Mouse (Mus musculus) lung, postnatal 10 days (tissue): ENCODE data around the gene Olfr905.

Source experiments
- DNase-seq: peaks from one replicate; pipeline ENCODE4 v3.0.0; 2021

The Olfr905 gene

DNA sequence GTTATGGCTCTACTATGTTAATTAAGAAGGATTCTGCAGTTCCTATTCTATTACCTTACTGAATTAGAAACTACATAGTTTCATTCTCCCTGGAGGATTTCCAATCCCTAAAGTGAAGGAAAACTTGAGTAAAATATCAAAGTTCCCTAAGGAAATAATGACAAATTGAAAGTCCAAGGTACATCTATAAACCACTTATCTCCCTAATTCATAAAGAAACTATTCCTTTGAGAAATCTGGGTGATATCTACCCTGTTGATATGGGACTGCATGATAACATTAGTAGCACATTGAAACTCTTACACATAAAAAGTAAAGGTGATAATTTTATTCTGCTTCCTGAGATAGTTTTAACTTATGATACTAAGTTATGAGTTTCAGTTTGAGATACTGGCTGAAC is at the start of gene Olfr905:
Olfr905 (plus strand) TSS at position 301 of the 400 bp plus-strand sequence.
- DNase-seq, result no peak

DNA sequence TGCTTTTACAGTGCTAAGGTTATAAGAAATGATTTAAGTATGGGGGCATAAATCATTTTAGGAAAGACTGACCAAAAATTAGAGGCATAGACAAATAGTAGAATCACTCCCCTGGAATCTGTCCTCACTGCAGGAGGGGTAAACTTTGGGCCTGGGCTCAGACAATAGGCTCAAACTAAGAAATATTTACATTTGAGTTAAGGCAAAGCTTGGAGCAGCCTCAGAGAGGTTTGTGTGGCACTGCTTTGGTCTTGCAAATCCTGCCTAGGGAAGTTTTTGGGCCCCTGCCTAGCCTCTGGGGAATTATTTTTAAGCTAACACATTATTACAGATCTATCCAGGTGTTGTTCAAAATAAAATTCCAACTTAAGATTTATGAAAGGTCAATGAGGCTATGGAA is 47.1 kb upstream of the Olfr905 start:
- no peak for DNase-seq

DNA sequence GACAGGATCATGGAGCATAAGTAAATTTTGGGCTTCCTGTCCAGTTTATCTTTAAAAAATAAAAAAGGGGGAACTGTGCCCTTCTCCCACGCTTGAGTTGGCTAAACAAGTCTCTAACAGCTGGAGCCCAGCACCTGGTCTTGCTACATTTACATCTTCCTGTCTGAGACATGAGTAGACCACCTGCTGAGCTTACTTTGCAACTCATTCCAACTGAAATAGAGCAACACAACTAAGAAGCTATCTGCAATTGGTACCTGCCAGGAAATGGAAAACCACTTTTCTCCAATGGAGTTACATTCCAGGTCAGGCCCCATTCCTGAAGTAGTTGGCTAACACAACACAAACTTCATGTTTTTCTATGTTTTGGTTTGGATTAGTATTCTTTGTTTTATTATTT is 43.9 kb upstream of the Olfr905 start:
- no peak for DNase-seq

DNA sequence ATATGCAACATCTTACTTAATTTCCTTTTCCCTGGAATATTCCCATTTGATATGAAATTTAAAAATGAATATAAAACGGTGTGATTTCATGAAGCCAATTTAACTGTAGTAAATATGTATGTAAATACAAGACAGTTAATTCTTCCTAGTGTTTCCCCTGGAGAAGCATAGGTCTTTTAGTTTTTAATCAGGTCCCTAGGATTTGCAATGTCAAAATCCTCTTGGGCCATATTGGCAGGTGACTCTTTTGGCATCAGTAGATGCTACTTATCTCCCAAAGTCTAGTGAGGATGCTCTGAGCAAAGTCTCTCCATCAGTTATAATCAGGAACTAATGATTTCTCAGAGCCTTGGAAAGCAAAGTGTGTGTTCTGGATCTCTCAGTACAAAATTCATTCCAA is 41.8 kb upstream of the Olfr905 start, which contains the start of gene Olfr901:
Olfr901 (plus strand) TSS at position 301 of the 400 bp plus-strand sequence.
- DNase-seq, result no peak

DNA sequence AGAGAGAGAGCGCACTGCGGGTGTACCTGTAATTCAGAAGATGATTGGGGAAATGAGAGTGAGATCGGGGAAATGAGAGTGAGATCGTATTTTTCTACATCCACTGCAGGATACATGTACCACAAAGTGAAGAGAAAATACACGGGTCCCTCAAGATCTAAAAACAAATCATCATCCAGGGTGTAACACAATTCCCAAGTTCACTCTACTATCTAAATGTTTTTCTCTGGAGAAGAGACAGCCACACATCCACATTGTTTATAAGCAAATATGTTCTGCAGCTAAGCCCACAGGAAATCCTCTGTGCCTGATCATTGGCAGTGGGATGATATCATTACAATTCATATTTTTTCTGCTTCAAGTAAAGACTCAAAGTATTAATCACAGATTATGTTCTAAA is 23.6 kb upstream of the Olfr905 start, which contains the start of gene Olfr902:
Olfr902 (plus strand) TSS at position 301 of the 400 bp plus-strand sequence.
- DNase-seq, result no peak

DNA sequence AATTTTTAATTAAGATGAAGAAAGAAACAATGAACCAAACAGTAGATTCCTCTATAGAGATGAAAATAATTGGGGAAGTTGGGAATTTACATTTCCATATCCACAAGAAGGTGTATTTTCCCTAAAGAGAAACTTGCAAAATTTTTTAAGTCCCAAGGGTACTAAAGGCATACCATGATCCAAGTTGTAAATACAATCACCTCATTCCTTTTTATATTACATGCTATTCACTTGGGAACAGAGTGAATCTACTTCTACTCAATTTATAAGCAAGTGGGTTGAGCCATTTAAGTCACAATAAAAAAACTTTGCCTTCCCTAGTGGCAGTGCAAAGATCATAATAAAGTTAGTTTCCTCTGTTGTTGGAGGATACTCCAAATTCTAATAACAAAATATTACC is 8.1 kb upstream of the Olfr905 start, which contains the start of gene Olfr904:
Olfr904 (plus strand) TSS at position 301 of the 400 bp plus-strand sequence.
- DNase-seq, result no peak

DNA sequence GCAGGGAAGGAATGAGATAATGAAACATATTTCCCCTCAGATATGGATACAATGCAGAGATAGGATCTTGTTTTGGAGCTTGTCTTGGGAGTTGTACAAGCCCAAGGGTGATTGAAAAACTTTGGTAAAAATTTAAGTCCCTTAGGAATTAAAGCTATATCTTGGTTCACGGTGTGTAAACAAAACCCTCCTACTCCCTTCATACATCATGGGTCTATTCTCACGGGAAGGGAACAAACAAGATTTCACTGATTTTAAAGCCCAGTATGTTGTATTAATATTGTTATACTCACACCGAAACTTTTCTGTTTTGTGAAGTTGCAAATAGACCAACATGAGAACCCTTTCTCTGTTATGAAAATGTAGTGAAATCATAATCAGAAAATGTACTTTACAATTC is 15.9 kb downstream of the Olfr905 start, which contains the start of gene Olfr906:
Olfr906 (plus strand) TSS at position 301 of the 400 bp plus-strand sequence.
- no peak for DNase-seq

DNA sequence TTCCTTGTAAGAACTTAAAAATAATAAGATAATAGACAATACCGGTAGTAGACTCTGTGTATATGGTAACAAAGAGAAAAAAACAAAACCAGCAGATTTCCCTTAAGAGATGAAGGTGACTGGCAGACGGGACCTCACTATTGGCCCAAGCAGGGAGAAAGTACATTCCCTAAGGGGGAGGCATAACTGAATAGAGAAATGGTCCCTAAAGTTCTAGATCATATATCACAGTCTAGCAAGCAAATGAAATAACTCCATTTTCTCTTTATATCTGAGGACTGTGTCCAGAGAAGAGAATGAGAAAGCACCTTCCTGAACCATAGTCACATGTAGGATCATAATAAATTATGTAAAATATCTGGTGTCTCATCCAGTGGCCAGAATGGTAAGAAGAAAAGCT is 24.6 kb downstream of the Olfr905 start, which contains the start of gene Olfr907:
Olfr907 (plus strand) TSS at position 301 of the 400 bp plus-strand sequence.
- no peak for DNase-seq

DNA sequence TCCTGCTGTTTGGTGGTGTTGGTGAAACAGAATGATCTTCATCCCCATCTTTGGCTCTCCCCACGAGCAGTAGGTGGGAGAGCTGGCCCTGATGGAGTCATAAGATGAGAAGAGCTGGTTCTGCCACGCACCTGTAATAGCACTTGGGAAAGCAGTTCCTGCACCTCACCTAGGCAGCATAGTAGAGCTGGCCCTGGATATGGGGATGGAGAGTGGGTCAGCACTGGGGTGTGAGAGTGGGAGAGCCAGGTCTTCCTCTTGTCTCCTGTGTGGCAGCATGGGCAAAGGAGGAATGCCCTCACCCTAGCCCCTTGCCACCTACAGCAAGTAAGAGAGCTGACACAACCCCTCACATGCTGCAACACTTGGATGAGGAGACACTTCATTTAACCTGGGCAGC is 41.4 kb downstream of the Olfr905 start:
- no peak for DNase-seq

DNA sequence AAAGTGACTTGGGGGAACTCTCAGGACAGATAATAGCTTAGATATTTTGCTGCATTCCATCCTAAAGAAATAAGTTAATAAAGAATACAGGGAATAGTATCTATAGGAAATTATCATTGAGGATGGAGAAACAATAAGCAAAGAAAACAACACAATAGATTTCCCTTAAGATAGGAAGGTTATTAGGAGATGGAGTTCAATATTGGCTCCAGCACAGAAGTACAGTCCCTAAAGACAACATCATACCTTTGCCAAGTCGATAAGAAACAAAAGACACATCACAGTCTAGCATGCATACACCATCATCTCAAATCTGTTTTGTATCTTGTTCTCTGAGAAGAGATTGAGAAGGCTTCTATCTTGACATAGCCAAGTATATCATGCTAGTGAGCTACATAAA is 50.4 kb downstream of the Olfr905 start, which contains the start of gene Olfr911-ps1:
Olfr911-ps1 (plus strand) TSS at position 301 of the 400 bp plus-strand sequence.
- no peak for DNase-seq
